Mouse (Mus musculus) midbrain, embryonic 14.5 days (tissue): Measurements from ENCODE around the gene Kcnn1. TPM values are rescaled to one million over a fixed set of nuclear protein-coding genes. Genes with fewer than 3 reads are reported as not detected.

Experiments used
- ATAC-seq: fragments of 200-750 bp; cut with Nextera tagmentation; 2 replicates; pipeline ENCODE4 v1.8.0; 2017; ENCODE audit warnings: moderate number of reproducible peaks, moderate library complexity; ENCODE audit not compliant: low FRiP score, low TSS enrichment
- DNase-seq: peaks from one replicate; pipeline ENCODE4 v3.0.0-alpha.2; 2015
- H3K27ac ChIP-seq: fragments of 300-500 bp; sonication (generic); replicated peaks from 2 replicates; pipeline ENCODE4 v1.5.1; 2014; ENCODE audit warnings: mild to moderate bottlenecking, low read depth, low read length, moderate library complexity
- H3K27me3 ChIP-seq: fragments of 300-500 bp; sonication (generic); 2 replicates; pipeline ENCODE4 v1.6.1; 2014; ENCODE audit warnings: low read length, control low read depth, mixed read lengths; ENCODE audit not compliant: control insufficient read depth, insufficient read depth
- H3K36me3 ChIP-seq: fragments of 300-500 bp; sonication (generic); 2 replicates; pipeline ENCODE4 v1.6.1; 2014; ENCODE audit warnings: low read length, control low read depth; ENCODE audit not compliant: control insufficient read depth, insufficient read depth
- H3K4me1 ChIP-seq: fragments of 300-500 bp; sonication (generic); 2 replicates; pipeline ENCODE4 v1.6.1; 2014; ENCODE audit warnings: mild to moderate bottlenecking, antibody characterized with exemption, low read length, control low read depth; ENCODE audit not compliant: control insufficient read depth, insufficient read depth
- H3K4me2 ChIP-seq: fragments of 300-500 bp; sonication (generic); 2 replicates; pipeline ENCODE4 v1.6.1; 2014; ENCODE audit warnings: mild to moderate bottlenecking, low read length, moderate library complexity
- H3K4me3 ChIP-seq: fragments of 300-500 bp; sonication (generic); replicated peaks from 2 replicates; pipeline ENCODE4 v1.5.1; 2014; ENCODE audit warnings: low read depth, low read length
- H3K9ac ChIP-seq: fragments of 300-500 bp; sonication (generic); replicated peaks from 2 replicates; pipeline ENCODE4 v1.6.1; 2014; ENCODE audit warnings: mild to moderate bottlenecking, low read length, moderate library complexity
- H3K9me3 ChIP-seq: fragments of 300-500 bp; sonication (generic); 2 replicates; pipeline ENCODE4 v1.6.1; 2016; ENCODE audit warnings: low read length, control low read depth, mixed read lengths; ENCODE audit not compliant: control insufficient read depth
- WGBS: fragments of 180-500 bp; shearing (Covaris S2); extraction: QIAGEN DNeasy Blood & Tissue Kit; methylation state at CpG from one replicate; pipeline ENCODE4 v1.1.7; 2014; 5-methylcytosine and 5-hydroxymethylcytosine counted together
- polyA plus RNA-seq: library from polyadenylated mRNA; unstranded; fragments of >200 nt; fragmentation: Nextera tagmentation; extraction: Ambion mirVana; gene quantifications from 2 replicates; pipeline ENCODE4 v1.2.1, GENCODE M21; 2014

The Kcnn1 gene
- polyA plus RNA-seq, 1 experiment from 2014 or later: 16.0 TPM

- Histone ChIP-seq H3K27ac (no peak overlapping the region), H3K27me3 (peaks cover 45% of the 10 kb centered on the region), H3K4me3 (no peak overlapping the region), H3K9me3 (no peaks in the 10 kb centered on the region), H3K9ac (no peak overlapping the region), H3K4me1 (peaks cover 8% of the 10 kb centered on the region), H3K36me3 (peaks cover 31% of the 10 kb centered on the region), H3K4me2 (no peak overlapping the region)
- ATAC-seq (no peak), DNase-seq (no peak)
- 91% methylated on average over 8 of the region's 8 CpGs for WGBS
These were observed 31.9 kb upstream of the Kcnn1 start for GRCm38 (mm10) chr8:70894771-70895545.

- DNase-seq: no peak
- H3K9ac ChIP-seq: no peak overlapping the region
- peaks cover 31% of the 10 kb centered on the region for H3K36me3 ChIP-seq
- H3K4me1 ChIP-seq: peaks cover 8% of the 10 kb centered on the region
- no peak overlapping the region for H3K27ac ChIP-seq
- ATAC-seq: no peak
- 57% methylated on average over 2 of the region's 2 CpGs for WGBS
- no peak overlapping the region for H3K4me2 ChIP-seq
- no peak overlapping the region for H3K4me3 ChIP-seq
- peaks cover 45% of the 10 kb centered on the region for H3K27me3 ChIP-seq
- no peaks in the 10 kb centered on the region for H3K9me3 ChIP-seq
These were observed 31.3 kb upstream of the Kcnn1 start for GRCm38 (mm10) chr8:70894385-70894720.

GRCm38 (mm10) chr8:70893656-70894384 is 30.8 kb upstream of the Kcnn1 start:
- 28% methylated on average over 12 of the region's 12 CpGs for WGBS
- Histone ChIP-seq H3K4me3 (no peak overlapping the region), H3K27ac (no peak overlapping the region), H3K4me2 (no peak overlapping the region), H3K9ac (no peak overlapping the region), H3K4me1 (peaks cover 8% of the 10 kb centered on the region), H3K9me3 (no peaks in the 10 kb centered on the region), H3K27me3 (peaks cover 45% of the 10 kb centered on the region), H3K36me3 (peaks cover 31% of the 10 kb centered on the region)
- DNase-seq (peak; percentile 91), ATAC-seq (no peak)

GRCm38 (mm10) chr8:70892896-70893655 is 30.0 kb upstream of the Kcnn1 start:
- Histone ChIP-seq H3K27ac (no peak overlapping the region), H3K4me2 (peak overlapping the region; percentile 38; the same call in 1 of the 2 replicates), H3K36me3 (peaks cover 31% of the 10 kb centered on the region), H3K9ac (no peak overlapping the region; the same call in 1 of the 2 replicates), H3K27me3 (peaks cover 45% of the 10 kb centered on the region), H3K4me1 (peaks cover 8% of the 10 kb centered on the region), H3K9me3 (no peaks in the 10 kb centered on the region), H3K4me3 (0 out of 2 replicates have a peak overlapping the region, but pooled peaks have one; percentile 21)
- ATAC-seq (no peak), DNase-seq (peak; percentile 15)
- 34% methylated on average over 20 of the region's 20 CpGs for WGBS

- peaks cover 8% of the 10 kb centered on the region for H3K4me1 ChIP-seq
- H3K4me3 ChIP-seq: peak within 1 kb of the TSS; percentile 21
- no peak within 1 kb of the TSS for H3K27ac ChIP-seq
- H3K36me3 ChIP-seq: peaks cover 31% of the 10 kb centered on the region
- H3K9me3 ChIP-seq: no peaks in the 10 kb centered on the region
- no peak within 1 kb of the TSS; the same call in 1 of the 2 replicates for H3K9ac ChIP-seq
- ATAC-seq (no peak), DNase-seq (peak; percentile 52)
- peaks cover 45% of the 10 kb centered on the region for H3K27me3 ChIP-seq
- peak within 1 kb of the TSS; percentile 38 for H3K4me2 ChIP-seq
- WGBS: 3% methylated on average over 80 of the region's 80 CpGs
These were observed 29.2 kb upstream of the Kcnn1 start, which contains the start of gene Slc5a5 for GRCm38 (mm10) chr8:70892022-70892895. Gene Slc5a5, minus strand, starts transcription at chr8:70892757.

GRCm38 (mm10) chr8:70891356-70891755 is 28.3 kb upstream of the Kcnn1 start:
- no peak overlapping the region for H3K4me2 ChIP-seq
- H3K27ac ChIP-seq: no peak overlapping the region
- peaks cover 6% of the 10 kb centered on the region for H3K4me1 ChIP-seq
- ATAC-seq (peak; percentile 9; the same call in 1 of the 2 replicates), DNase-seq (no peak)
- no peak overlapping the region for H3K4me3 ChIP-seq
- peaks cover 45% of the 10 kb centered on the region for H3K27me3 ChIP-seq
- no peaks in the 10 kb centered on the region for H3K9me3 ChIP-seq
- WGBS: 13% methylated on average over 21 of the region's 21 CpGs
- peaks cover 31% of the 10 kb centered on the region for H3K36me3 ChIP-seq
- H3K9ac ChIP-seq: no peak overlapping the region

GRCm38 (mm10) chr8:70890656-70891055 is 27.6 kb upstream of the Kcnn1 start:
- H3K4me2 ChIP-seq: no peak overlapping the region
- H3K27ac ChIP-seq: no peak overlapping the region
- peaks cover 45% of the 10 kb centered on the region for H3K27me3 ChIP-seq
- H3K36me3 ChIP-seq: peaks cover 28% of the 10 kb centered on the region
- ATAC-seq (no peak), DNase-seq (no peak)
- H3K4me3 ChIP-seq: no peak overlapping the region
- H3K9ac ChIP-seq: no peak overlapping the region
- peaks cover 3% of the 10 kb centered on the region; the same call in 1 of the 2 replicates for H3K4me1 ChIP-seq
- 90% methylated on average over 5 of the region's 5 CpGs for WGBS
- no peaks in the 10 kb centered on the region for H3K9me3 ChIP-seq
